Mouse (Mus musculus) cortical plate, adult 2 months (tissue): ENCODE results near the gene Usp20.
A peak's percentile ranks its signal among the peaks of the same experiment; 100 is the strongest.

ENCODE experiments used
- CTCF ChIP-seq: fragments of 200-500 bp; IDR thresholded peaks from 2 replicates; pipeline ENCODE4 v1.5.1; 2011; ENCODE audit warnings: mild to moderate bottlenecking, control low read depth, low read length; ENCODE audit not compliant: insufficient read depth; ENCODE audit errors: extremely low read depth
- POLR2A ChIP-seq: fragments of 200-500 bp; IDR thresholded peaks from 2 replicates; pipeline ENCODE4 v1.6.1; 2011; ENCODE audit warnings: mild to moderate bottlenecking, low read length, control low read depth; ENCODE audit not compliant: insufficient read depth; ENCODE audit errors: extremely low read depth

DNA sequence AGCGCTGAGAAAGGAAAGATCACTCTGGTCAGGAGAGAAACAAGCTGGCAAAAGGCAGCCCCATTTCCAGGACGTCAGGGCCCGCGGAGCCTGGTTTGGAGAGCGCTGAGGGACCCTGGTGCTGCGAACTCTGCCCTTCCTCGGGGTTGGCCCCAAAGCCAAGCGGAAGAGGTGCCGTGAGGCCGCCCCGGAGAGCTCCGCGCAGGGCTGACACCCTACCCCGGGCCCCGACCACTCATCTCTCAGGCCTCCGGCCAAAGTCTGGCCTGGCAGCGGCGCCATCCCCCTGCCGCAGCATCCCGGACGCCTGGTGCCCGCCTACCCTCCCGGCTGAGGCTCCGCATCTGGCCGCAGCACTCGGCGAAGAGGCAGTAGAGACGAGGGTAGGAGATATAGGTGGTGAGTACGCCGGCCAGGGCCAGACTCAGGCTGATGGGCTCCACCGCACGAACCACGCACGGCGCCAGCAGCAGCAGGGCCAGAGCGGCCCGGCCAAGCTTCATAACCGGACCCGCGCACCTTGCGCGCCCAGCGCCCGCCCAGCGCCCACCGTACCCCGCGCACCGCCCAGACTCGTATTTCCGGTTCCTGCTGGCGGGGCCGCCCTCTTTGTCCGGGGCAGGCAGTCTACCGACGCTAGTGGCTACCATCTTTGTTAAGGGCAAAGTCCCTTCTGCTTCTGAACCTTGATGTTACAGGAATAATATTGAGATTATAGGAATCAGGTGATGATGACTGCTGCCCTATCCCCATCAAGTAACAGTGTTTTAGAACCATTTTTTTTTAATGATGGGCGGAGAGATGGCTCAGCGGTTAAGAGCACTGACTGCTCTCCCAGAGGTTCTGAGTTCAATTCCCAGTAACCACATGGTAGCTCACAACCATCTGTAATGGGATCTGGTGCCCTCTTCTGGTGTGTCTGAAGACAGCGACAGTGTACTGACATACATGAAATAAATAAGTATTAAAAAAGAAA is 14.4 kb upstream of the Usp20 start, which contains the start of gene Tor1a:
- TF ChIP-seq CTCF (no peak), POLR2A (peak; percentile 77)
